Mouse (Mus musculus) spleen, adult 2 months (tissue): Measurements from ENCODE around the gene Habp2.

Experiments used
- CTCF ChIP-seq: fragments of 200-500 bp; IDR thresholded peaks from 2 replicates; pipeline ENCODE4 v1.5.1; 2011; ENCODE audit warnings: mild to moderate bottlenecking, inconsistent platforms; ENCODE audit not compliant: insufficient read depth, insufficient read length, insufficient replicate concordance; ENCODE audit errors: extremely low read depth
- POLR2A ChIP-seq: fragments of 200-500 bp; IDR thresholded peaks from 2 replicates; pipeline ENCODE4 v1.6.1; 2011; ENCODE audit warnings: low read depth, low read length, inconsistent platforms

GRCm38 (mm10) chr19:56358890-56359289, 72.0 kb downstream of the Habp2 start:
- TF ChIP-seq CTCF (no peak), POLR2A (no peak)
